Mouse (Mus musculus) mesoderm, embryonic 11.5 days (tissue): Measurements from ENCODE around the gene Mark3.

Experiments
- DNase-seq: peaks from one replicate; pipeline ENCODE4 v3.0.0-alpha.2; 2012; ENCODE audit warnings: low read depth, low spot score

The Mark3 gene

DNA sequence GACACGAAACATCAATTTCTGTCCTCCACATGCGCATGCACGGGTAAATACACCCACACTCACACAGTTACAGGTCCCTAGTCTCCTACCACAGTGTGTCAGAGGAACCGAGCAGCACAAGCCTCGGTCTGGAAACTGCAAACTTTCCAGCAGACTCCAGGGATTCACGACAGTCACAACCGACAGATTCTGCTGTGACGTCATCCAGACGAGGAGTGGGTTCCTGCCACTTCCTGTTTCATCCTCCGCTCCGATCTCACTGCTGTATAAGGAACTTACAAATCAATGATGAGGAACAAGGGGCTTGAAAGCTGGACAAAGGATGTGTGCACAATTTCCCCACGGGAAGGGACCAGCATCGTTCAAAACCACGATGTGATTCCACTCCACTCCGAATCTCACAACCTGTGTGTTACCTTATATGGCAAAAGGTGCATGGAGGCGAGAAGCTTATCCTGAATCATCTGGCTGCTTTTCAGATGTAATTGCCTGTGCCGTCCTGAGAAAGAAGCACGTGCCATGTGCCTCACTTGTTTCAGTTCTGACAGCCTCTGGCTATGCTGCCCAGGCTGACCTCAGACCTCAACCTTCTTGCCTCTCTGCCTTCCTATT lies 14.6 kb upstream of the Mark3 start:
- no peak for DNase-seq

DNA sequence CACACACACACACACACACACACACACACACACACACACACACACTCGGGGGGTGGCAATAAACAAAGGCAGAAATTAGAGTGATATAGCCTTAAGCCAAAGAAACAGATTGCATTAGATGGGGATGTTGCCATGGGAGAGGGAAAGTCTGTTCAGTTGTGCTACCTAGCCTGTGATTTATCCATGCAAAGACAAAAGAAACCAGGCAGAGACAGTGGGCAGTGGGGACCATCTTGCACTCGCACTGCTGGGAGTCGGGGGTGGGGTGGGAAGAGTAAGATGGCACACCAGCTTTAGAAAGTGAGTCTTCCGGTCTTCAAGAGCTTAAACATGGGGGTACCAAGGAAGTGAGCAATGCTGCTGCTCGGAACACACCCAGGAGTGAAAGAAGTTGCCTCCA lies 14.0 kb upstream of the Mark3 start:
- DNase-seq: no peak

DNA sequence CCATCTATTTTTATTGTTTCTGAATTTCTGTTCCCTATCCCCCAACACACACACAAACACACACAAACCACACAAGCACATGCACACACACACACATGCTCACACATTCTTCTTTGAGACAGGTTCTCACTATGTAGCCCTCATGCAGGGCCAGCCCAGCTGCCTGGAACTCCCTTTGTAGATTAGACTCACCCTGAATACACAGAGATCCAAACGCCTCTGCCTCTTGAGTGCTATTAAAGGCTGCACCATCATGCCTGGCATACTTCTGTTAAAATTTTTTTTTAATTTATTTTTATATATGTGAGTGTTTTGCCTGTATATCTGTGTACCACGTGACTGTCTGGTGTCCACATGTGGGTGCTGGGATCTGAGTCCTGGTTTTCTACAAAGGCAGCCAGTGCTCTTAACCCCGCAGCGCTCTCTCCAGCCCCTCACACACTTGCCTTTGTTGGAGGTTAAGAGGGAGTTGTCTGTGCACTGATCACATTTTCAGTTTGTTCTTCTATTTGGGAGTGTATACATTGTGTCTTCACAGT lies 12.0 kb upstream of the Mark3 start:
- no peak for DNase-seq

DNA sequence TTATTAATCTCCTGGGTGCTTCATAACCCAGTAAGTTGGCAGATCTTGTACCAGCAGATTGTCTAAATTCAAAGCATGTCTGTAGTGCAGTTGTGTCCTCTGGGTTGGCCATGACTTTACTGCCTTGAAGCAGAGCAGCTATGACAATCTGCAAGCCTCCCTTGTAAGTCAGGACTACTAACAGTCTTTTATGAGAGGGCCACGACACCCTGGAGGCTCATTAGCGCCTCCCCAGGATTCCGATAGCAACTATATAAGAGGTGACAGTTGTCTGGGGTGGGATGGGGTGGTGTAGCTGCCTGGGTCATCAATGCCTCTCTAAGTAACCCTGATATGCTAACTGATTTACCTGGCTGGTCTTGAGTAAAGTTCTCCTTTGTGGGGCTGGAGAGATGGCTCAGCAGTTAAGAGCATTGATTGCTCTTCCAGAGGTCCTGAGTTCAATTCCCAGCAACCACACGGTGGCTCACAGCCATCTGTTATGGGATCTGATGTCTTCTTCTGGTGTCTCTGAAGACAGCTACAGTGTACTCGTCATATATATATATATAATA lies 11.2 kb upstream of the Mark3 start:
- DNase-seq: no peak

DNA sequence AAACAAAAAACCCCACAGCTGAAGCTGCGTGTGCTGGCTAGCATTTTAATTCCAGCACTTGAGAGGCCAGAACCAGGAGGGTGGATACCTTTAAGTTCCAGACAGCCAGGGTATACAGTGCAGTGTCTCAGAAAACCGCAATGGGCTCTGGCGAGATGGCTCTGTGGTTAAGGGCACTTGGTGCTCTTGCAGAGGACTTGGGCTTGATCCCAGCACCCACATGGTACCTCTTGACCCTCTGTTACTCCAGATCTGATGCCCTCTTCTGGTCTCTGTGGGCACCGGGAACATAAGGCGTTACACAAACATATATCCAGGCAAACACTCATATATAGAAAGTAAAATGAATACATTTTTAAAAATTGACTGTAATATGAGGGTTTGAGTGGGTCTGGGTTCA lies 9.0 kb upstream of the Mark3 start:
- no peak for DNase-seq

DNA sequence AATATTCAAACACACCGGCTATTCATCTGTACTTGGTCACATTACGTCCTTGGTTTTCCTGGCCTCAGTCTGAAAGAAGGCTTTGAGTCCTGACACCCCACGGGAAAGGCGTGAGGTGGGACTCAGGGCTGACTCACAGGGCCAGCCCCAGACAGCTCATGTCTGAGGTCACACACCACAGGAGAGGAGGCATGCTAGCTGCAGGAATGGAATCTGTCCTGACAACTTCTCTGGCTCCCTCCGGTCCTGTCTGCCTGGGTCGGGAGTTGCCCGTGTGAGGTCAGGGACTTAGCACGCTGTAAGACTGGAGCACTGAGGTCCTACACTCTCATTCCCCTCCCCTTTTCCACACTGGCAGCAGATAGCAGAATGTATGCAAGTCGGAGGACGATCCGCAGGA lies 5.5 kb upstream of the Mark3 start:
- DNase-seq: no peak

DNA sequence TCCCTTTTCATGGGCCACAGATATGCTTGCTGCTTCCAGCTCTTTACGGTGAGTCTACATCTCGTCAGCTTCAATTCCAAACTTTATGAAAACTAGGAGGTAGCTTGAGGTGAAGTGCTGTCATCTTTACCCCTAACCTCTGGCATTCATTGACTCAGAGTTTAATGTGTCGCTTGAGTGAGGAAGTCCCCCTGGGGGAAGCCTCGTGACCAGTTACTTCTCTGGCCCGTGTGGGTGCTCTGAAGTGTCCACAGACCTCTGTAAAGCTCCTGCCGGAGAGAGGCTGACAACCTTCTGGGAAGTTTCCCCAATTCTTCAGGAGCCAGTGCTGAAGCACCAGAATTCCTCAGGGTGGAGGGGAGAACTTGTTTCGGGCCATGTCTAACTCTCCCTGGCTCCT lies 1.9 kb upstream of the Mark3 start:
- no peak for DNase-seq

DNA sequence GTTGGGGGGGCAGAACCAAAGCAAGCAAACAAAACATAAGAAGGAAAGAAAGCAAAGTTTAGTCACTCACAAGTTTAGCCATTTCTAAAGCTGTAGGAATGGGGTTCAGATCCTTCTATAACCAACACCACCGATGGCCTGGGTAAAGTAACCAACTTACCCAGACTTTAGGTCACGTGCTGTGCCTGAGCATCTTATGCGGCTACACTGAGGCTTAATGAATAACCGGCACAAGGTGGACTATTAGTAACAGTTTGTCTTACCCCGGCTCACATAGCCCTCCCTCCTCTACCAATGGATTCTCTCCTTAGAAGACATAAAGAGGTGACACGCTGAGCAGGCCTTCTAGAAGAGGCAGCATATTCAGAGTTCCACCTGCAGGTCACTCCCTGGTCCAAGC lies 1.0 kb upstream of the Mark3 start:
- DNase-seq: no peak

DNA sequence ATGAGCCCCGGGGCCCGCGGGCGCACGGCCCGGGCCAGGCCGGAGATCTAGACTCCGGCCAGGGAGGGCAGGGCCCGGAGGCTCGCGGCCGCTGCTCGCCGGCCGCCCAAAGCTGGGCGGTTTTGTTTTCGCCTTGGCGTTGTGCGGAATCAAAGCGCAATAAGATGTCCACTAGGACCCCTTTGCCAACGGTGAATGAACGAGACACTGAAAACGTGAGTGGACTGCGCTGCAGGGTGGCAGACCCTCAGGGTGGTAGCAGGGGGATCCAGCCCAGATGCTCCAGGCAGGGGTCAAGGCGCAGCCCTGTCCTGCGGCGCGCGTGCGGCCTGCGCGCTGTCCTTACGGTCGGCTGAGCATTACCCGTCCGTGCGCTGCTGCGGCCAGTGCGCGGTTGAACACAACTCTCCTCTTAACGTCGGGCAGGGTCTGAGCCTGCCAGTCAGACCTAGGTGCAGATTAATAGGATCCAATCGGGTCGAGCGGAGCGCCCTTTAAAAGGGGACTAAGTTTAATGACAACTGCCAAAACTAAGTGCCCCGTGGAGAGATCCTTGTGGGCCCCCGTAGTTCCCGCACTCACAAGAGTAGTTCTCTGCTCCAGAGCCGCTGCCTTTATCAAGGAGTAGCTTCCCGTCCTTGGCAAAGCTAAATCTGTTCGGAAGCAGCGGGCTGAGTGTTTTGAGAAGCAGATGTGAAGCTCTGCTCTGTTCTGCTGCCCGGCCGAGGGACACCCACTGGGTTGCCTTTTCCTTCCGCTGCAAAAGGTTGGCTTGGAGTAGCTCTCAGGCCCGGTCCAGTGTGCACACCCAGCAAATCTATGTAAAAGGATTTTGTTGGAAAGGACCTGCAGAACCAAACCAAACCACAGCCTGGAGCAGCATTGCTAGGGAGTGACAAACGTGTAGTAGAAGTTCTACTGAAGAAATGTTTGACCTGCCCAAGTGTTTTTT lies 840 bp downstream of the Mark3 start:
- peak; percentile 59 for DNase-seq

DNA sequence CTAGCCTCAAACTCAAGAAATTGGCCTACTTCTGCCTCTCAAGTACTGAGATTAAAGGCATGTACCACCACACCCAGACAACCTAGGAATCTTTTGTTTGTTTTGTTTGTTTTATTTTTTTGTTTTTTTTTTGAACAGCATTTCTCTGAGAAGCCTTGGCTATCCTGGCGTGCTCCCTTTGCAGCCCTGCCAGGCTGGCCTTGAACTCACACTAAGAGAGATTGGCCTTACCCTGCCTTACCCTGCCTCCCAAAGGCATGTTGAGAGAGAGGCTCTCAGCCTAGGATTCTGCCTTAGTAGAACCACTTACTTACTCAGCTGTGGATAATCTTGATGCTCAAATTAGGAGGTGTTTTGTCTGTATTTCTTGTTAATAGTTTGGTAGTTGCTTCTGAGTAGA lies 8.7 kb downstream of the Mark3 start:
- DNase-seq: no peak

DNA sequence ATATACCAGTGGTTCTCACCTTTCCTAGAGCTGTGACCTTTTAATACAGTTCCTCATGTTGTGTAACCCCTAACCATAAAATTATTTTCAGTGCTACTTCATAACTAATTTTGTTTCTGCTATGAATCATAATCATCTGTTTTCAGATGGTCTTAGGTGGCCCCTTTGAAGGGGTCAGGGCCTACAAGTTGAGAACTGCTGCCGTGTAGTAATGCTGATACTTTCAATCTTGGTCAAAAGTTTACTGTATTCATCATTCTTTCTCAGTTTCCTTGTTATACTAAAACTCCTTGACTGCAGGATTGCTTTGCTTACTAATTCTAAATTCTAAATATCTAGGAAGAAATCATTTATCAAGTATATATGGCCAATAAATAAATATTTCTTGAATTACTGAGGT lies 10.1 kb downstream of the Mark3 start:
- no peak for DNase-seq

DNA sequence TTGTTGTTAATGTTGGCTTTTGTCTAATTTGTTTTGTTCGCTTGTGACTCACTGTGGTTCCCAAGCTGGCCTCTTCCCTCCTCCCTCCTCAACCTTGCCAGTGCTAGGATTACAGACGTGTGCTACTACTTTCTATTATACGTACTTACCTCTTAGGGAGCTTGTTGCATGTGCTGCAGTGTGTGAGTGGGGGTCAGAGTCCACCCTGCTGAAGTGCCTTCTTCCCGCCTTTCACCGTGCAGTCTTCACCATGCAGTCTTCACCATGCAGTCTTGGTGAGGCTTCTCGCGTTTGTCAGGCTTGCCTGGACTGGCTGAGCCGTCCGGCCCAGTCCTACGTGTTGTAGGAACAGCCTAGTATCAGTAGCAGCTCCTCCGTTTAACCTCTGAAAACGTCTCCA lies 12.9 kb downstream of the Mark3 start:
- DNase-seq: no peak

DNA sequence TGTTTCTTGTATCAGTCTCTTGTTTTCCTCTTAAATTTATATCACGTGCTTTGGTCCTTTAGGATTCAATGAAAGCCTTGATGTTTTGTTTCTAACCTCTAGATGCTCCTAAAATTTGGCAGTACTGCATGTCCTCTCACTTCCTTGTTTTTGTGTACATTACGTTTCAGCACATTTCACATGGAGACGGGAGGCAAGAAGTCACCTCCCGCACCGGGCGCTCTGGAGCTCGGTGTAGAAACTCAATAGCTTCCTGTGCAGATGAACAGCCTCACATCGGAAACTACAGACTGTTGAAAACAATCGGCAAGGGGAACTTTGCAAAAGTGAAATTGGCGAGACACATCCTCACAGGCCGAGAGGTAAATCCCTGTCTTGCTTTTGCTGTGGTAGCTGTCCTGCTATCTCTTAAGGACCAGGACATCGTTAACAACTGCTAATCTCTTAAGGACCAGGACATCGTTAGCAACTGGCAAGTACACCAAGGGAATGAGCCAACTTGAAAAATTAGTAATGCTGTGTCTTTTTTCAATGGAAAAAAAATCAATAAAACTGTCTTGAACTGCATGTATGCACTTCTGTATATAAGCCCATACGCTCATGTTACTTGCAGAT lies 18.2 kb downstream of the Mark3 start:
- no peak for DNase-seq

DNA sequence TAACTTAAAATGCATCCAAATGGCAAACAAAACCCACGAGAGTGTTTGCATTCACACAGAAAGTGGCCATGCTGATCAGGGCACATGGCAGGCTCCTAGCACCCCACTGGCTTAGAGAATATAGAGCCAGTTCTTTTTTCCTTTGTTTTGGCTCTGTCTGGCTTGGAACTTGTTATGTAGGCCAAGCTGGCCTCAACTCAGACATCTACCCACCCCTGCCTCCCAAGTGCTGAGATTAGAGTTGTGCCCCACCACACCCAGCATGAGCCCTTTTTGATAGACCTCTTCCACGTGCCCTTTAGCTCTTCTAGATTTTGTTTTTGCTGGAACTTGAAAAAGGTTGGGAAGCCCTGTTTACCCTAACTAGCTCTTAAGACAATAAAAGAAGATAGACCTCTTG lies 19.5 kb downstream of the Mark3 start:
- no peak for DNase-seq

DNA sequence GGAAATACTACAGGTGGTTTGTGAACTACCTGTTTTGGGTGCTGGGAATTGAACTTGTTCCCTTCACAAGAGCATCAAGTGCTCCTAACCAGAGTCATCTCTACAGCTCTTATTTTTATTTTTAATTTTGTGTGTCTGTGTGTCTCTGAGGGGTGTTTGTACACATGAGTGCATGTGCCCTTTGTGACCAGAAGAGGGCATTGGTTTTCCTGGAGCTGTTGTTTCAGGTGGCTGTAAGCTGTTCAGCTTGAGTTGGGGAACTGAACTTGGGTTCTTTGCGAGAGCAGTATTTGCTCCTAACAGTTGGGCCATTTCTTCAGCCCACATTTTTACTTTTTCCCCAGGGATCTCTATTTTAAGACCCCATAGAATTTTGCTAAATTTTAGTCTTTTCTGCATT lies 23.0 kb downstream of the Mark3 start:
- DNase-seq: no peak

DNA sequence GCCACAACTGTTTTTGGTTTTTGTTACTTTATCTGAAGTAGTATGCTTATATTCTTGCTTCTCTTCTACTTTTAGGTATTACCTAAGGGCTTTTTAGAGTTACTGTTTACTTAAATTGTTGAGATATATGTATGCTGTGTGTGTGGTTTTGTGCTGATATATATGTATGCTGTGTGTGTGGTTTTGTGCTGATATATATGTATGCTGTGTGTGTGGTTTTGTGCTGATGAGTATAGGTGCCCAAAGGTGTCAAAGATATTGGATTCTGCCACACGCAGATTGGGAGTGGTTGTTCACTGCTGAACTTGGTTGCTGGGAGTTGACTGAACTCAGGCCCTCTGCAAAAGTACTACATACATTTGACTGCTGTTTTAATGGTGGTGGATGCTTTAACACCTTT lies 24.6 kb downstream of the Mark3 start:
- DNase-seq: no peak

DNA sequence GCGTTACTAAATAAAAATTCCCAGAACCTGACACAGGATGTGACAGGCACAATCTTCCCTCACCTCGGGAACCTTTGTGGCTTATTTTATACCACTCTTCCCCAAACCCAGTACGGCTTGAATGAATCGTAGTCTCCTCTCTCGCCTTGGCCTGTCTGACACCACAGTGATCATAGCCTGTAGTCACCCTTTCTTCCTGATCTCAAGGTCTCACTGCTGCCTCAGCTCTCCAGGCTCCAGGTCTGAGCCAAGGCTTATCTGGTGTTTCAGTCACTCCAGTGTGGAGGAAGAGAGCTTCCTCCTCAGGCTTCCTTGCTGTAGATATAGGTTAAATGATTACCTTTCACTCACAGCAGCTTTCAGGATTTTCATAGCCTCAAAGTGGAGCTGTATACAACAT lies 25.3 kb downstream of the Mark3 start:
- DNase-seq: no peak

DNA sequence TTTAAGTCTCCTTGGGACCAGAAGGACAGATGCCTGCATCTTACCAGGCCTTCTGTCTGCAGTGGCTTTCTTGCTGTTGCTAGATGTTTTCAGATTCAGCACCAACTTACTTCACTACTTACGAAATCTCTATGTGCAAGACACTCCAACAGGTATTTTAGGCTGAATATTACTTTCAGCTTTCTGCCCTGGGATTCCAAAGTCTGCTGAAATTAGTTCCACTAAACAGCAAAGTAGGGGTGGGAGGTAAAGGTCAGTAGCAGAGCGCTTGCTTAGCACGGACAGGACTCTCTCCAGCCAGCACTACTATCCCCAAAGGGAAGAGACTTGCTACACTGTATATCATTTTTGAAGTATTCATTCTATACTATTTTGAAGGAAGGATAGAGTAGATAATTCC lies 29.5 kb downstream of the Mark3 start:
- DNase-seq: no peak

DNA sequence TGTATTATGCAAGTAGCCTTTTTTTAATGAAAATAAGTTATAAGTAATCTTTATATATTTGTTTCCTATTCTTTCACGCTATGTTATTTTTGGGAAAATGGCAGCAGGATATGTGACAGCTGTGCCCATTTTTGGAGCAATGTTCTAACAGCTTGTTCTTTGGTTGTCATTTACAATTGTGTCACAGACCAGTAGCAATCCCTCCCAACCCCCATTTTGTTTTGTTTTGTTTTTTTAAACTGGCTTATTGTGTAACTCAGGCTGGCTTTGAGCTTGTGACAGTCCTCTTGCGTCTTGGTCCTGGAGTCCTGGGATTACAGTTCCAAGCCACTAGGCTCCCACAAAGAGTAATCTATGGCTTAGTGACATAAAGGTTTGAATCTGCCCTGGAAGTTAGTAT lies 31.3 kb downstream of the Mark3 start:
- DNase-seq: no peak

DNA sequence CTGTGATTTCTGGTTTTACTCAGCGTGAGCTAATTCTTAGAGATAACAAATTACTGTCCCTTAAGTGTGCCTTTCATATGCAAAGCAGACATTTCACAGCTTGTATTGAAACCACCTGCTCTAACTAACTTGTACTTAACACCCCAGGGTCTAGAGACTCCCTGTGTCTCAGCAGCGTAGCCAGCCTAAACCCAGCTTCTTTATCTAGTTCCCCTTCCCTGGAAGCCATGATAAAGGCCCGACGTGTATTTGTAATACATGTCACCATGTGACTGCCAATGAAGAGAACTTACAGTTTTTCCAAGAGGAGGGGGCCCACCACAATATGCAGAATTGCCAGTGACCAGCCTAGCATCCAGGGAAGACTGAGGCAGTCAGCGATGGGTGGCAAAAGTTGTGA lies 33.7 kb downstream of the Mark3 start:
- DNase-seq: no peak

DNA sequence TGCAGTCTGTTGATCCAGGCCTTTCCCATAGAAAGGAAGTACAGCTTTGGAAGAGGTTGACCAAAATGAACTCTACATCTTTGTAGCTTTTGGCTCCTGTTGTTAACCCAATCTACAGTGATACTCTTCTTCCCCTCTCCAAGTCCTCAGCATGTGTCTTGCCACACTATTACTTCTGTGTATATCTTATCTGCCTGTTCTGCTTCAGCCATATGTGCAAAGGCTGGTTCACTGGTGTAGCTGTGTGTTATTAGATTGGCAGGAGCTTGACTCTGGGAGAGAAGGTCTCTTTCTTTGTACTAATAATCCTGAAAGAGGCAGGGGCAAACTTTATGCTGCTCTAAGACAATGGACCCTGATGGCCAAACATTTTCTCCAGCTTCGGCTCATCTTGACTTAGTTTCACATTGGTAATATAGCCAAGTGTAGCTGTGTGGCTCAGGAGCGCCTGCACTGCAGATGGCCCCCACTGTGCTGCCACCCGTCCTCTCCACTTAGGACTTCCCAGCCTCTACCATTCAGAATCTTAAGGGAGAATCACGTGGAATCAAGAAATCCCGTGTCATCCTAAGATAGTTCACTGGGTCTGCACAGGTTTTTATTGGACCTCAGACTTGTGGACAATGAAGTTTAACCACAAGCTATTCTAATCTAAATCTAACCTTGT lies 40.3 kb downstream of the Mark3 start:
- DNase-seq: no peak

DNA sequence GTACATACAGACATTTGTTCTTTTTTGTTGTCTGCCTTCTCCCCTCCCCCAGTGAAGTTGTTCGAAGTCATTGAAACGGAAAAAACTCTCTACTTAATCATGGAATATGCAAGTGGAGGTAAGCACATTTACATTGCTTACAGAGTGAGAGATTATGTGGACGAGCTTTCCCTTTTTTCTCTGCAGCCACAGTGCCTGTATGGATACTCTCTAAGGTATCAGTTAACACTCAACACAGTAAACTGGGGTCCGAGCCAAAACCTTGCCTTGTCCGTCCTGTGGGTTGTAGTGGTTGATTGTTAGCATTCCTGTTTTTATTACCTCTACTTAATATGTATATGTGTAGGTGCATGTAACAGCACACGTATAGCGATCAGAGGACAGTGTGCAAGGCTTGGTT lies 43.9 kb downstream of the Mark3 start:
- DNase-seq: no peak
